Mouse (Mus musculus) left cerebral cortex, adult 2 months (tissue): ENCODE results near the gene Klhl12. TPM values are rescaled to one million over a fixed set of nuclear protein-coding genes. Genes with fewer than 3 reads are reported as not detected.
"Not testable (repeated sequence)": the region's sequence is repeated elsewhere in the genome, so short reads cannot be mapped to it uniquely, and the experiment has no call there.

Source experiments
- DNase-seq, 2 experiments: peaks; one replicate each; pipeline ENCODE4 v3.0.0; 2021 to 2022; ENCODE audit warnings: low spot score in 2 of 2, mixed read lengths in 1 of 2; ENCODE audit errors: extremely low spot score in 1 of 2
- H3K27ac ChIP-seq: fragments of 200-600 bp; 2 replicates; pipeline ENCODE4 v1.8.1; 2022
- H3K4me3 ChIP-seq: fragments of 200-600 bp; 2 replicates; pipeline ENCODE4 v1.8.1; 2022
- CTCF ChIP-seq: fragments of 200-600 bp; IDR thresholded peaks from 2 replicates; pipeline ENCODE4 v1.8.1; 2022; ENCODE audit warnings: antibody characterized with exemption, mild to moderate bottlenecking, moderate library complexity
- intact Hi-C: fragments of 180-260 bp; cut with DNase I; formaldehyde crosslinking; loops from one replicate; pipeline ENCODE4 v1.15.1; 2025
- total RNA-seq, 2 experiments: library from RNA; stranded (reverse); gene quantifications; 2 replicates each; pipeline ENCODE4 v1.2.3; 2021

Gene Klhl12
- total RNA-seq, 2 experiments from 2014 or later: 36.1 to 38.9 TPM

DNA sequence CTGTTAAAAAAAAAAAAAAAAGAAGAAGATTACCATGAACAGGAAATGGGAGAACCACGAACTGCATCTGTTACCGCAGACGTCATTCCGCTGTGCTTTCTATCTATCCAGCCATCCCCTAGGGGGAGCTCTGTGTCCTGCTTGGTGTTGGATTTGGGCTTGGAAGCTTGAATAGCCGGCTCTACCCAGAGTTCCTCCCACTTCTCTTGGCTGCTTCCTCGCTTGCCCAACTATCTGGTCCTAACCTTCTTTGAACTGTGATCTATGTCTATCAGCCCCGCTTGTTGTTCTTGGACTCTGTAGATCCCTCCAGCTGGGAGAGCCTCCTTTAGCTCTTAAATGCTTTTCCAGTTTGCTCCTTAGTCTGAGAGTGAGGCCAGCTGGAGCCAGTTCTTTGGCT lies 63.3 kb downstream of the Klhl12 start:
- H3K27ac ChIP-seq: no peak overlapping the region
- peak; percentile 78 to 80 for DNase-seq
- no peak overlapping the region for H3K4me3 ChIP-seq
- peak; percentile 84 for TF ChIP-seq CTCF
- intact Hi-C loops: loop anchor here (2.0 to 10.0 kb wide), 2 partner anchors 38 to 316 kb away; no protein-coding TSS in a partner anchor

DNA sequence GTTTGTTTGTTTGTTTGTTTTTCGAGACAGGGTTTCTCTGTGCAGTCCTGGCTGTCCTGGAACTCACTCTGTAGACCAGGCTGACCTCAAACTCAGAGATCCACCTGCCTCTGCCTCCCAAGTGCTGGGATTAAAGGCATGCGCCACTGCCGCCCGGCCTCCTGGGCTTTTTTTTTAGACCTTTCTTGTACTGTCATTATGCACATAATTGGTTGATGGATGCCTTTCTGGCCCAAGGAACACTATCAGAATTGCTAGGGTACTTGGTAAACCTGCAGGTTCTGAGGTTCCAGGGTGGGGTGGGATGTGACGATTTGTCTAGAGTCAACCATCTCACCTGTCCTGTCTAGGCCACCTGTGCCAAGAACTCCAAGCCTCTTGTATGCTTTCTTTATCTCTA lies 63.9 kb downstream of the Klhl12 start:
- intact Hi-C loops: loop anchor here (2.0 to 10.0 kb wide), 2 partner anchors 38 to 316 kb away; no protein-coding TSS in a partner anchor
- not testable (repeated sequence) for H3K4me3 ChIP-seq, H3K27ac ChIP-seq, DNase-seq

DNA sequence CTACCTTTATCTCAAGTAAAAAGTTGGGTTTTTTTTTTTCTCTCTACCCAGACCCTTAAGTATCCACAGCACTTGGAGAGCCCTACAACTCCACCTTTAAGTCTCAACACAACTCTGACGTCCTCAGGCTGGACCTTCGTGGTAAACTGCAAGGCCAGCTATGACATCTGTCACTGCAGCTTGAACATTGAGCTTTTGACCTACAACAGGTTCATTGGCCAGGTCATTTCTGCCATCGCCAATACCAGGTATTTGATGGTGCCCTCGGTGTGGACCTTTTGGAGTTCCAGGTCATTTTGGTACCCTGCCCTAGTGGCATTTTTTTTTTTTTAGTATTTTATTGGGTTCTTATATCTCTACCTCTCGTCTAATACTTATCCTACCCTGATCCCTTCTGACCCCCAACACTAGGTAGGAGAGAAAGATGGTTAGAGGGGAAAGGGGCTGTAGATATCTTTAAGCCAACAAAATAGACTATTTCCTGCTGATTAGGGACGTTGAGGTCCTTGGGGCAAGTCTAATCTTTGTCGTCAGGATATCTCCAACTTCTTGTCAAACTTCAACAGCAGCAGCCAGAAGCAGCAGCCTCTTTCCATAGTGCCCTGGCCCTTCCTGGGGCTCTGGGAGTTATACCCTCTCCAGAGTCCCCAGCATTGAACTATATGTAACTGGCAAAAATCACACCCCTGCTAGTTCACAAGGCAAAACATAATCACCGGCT lies 64.8 kb downstream of the Klhl12 start:
- Histone ChIP-seq H3K4me3 (no peak overlapping the region), H3K27ac (no peak overlapping the region)
- DNase-seq: no peak
- no peak for TF ChIP-seq CTCF
- intact Hi-C loops: loop anchor here (5.0 kb wide), 1 partner anchor 72 kb away; no protein-coding TSS in a partner anchor

DNA sequence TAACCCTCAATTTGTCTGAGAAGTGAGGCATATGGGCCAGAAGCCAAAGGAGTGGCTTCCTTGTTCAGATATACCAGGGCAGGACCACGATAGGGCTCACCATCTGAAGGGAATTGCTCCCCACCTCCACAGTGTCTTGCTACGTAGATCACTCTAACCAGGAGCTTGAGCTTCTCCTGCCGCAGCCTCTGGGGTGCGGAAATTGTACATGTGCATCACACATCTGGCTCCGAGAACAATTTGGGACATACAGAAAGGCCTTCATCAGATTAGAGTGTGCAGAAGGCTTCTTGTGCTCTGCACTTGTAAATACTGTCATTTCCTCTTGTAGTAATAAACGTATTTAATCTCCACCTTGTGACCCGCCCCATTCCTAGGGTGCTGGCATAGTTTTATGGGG lies 65.8 kb downstream of the Klhl12 start:
- no peak overlapping the region for H3K27ac ChIP-seq

DNA sequence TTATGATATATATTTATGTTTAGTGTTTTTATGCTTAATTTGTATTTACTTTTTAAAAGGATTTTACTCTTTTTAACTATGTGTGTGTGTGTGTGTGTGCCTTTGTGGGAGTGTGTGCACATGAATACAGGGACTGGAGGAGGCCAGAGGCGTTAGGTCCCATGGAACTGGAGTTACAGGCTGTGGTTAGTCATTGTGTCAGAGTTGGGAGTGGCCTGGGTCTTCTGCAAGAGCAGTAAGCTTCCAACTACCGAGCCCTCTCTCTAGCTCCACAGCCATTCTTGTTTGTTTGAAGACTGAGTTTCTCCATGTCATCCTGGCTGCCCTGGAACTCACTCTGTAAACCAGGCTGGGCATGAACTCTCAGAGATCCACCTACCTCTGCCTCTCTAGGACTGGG lies 67.0 kb downstream of the Klhl12 start:
- H3K4me3 ChIP-seq: no peak overlapping the region
- H3K27ac ChIP-seq: no peak overlapping the region
- intact Hi-C loops: loop anchor here (5.0 kb wide), 1 partner anchor 70 kb away; no protein-coding TSS in a partner anchor
- DNase-seq: no peak
- TF ChIP-seq CTCF: no peak

More for the DNA sequence above, 65.8 kb downstream of the Klhl12 start:
- intact Hi-C loops: loop anchor here (5.0 kb wide), 1 partner anchor 71 kb away; no protein-coding TSS in a partner anchor
- TF ChIP-seq CTCF: no peak
- DNase-seq: no peak
- H3K4me3 ChIP-seq: no peak overlapping the region

DNA sequence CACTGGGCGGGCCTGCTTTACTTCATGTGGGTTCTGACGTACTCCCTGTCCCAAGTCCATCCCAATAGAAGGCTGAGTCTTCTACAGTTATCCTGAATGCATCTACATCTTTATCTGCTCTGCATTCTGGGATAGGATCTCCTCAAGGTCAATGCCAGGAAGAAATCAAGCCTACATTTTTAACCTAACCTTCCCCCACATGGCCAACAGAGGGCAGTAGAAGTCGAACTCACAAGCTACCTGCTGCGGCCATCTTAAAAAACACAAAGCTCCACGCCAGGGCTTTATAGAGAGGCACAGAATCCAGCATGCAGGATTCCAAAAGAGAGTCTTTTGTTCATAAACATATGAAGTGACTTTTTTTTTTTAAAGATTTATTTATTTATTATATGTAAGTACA lies 69.1 kb downstream of the Klhl12 start:
- Histone ChIP-seq H3K4me3 (no peak overlapping the region), H3K27ac (no peak overlapping the region)
- intact Hi-C loops: loop anchor here (5.0 kb wide), 1 partner anchor 68 kb away; no protein-coding TSS in a partner anchor
- no peak for DNase-seq
- TF ChIP-seq CTCF: peak; percentile 43

DNA sequence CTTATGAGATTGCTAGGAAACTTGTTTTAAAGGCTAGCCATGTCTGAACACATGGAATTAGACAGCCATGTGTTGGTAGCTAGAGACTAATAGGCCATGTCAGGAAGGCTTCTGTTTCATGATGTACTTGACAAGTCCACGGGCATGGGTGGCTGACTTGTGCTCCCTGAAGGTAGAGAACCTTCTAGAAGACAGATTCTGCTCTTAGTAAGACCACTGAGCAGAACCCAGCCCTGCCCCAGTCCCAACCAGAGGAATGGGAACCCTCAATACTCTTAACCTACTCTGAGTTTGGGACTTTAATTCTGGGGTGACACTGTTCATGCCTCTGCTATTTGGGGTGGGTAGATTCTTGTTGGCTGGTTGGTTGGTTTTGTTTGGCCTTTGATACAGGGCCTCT lies 69.7 kb downstream of the Klhl12 start:
- no peak overlapping the region for H3K27ac ChIP-seq
- TF ChIP-seq CTCF: no peak
- no peak for DNase-seq
- no peak overlapping the region for H3K4me3 ChIP-seq
- intact Hi-C loops: no loop called here

DNA sequence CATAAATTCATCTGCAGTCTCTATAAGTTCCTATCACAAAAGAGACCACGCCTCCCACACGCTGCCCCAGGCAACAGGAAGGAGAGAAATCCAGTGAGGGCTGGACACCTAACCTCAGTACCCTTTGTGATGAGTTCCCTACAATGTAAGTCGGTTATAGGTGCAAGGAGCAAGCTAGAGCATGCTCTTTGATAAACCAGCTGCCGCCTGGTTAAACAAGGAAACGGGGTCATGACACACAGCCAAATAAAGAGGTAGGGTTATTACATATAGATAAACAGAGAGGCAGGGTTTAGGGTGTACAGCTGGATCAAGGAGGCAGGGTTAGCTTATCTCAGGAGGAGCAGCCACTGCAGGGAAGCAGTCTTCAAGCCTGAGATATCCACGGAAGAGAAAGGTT lies 71.4 kb downstream of the Klhl12 start:
- Histone ChIP-seq H3K4me3 (no peak overlapping the region), H3K27ac (no peak overlapping the region)
- intact Hi-C loops: no loop called here
- TF ChIP-seq CTCF: no peak
- DNase-seq: no peak

DNA sequence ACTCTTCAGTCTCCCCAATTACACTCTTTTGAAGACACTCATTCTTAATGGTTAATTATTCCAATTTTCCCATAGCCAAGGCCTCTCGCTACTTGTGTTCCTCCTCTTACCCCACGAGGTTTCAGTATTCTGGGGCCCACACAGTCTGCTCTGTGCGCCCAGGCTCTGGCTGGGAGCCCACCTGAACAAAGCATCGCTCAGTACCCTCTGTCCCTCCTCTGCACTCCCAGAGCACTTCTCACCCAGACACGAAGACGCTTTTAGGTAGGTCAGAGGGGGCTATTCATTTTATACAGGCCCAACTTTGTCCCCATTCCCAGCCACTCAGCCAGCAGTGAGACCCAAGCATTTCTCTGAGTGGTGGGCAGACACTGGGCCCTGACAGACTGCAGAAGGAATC lies 75.3 kb downstream of the Klhl12 start:
- peak; percentile 14 to 42 for DNase-seq
- no peak for TF ChIP-seq CTCF
- H3K4me3 ChIP-seq: no peak overlapping the region
- no peak overlapping the region; the same call in 1 of the 2 replicates for H3K27ac ChIP-seq
- intact Hi-C loops: loop anchor here (10.0 kb wide), 1 partner anchor 214 kb away; no protein-coding TSS in a partner anchor

DNA sequence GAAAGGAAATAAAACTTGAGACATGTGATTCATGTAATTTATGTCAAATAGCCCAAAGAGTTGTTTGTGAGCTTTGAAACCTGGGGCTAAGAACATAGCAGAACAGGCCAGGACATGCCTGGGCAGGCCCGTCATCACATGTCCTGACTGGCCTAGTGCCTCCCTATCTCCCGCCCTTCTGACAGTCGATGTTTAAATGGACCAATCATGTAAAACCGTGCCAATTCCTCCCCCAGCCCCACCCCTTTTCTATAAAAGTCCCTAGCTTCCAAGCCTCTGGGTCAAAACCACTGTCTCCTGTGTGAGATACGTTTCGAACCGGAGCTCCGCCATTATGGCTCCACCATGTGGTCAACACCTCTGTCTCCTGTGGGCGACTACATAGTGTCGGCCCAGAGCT lies 78.4 kb downstream of the Klhl12 start:
- intact Hi-C loops: loop anchor here (10.0 kb wide), 1 partner anchor 211 kb away; no protein-coding TSS in a partner anchor
- not testable (repeated sequence) for H3K27ac ChIP-seq, H3K4me3 ChIP-seq, DNase-seq

DNA sequence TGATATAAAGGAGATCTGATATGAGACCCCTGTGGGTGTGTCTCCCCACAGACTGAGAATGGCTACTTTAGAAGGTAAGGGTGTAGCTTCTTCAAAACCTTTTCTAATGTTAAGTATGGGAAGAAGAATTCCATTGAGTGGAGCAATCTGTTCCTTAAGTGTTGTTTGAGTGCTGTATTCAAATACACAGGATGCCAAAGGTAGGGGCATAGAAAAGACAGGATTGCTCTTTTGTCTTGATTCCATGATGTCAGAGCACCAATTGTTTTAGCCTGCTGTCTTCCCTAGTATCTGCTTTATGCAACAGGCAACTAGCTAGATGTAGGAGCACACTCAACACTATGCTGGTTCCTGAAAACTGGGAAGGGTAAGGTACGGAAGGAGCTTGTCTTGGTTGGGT lies 79.7 kb downstream of the Klhl12 start:
- no peak overlapping the region for H3K27ac ChIP-seq
- DNase-seq: no peak
- no peak for TF ChIP-seq CTCF
- intact Hi-C loops: loop anchor here (10.0 kb wide), 1 partner anchor 210 kb away; no protein-coding TSS in a partner anchor
- no peak overlapping the region for H3K4me3 ChIP-seq

DNA sequence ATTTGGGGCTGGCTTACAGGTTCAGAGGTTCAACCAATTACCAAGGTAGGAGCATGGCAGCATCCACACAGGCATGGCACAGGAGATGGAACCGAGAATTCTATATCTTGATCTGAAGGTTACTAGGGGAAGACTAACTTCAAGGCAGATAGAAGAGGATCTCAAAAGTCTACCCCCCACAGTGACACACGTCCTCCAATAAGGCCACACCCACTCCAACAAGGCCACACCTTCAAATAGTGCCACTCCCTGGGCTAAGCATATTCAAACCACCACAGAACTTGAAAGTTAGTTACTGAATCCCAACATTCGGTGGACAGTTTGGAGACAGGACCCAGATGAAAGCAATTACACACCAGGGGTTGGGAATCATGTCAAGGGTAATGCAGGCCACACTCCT lies 80.2 kb downstream of the Klhl12 start:
- Histone ChIP-seq H3K4me3 (no peak overlapping the region), H3K27ac (no peak overlapping the region)
- no peak for TF ChIP-seq CTCF
- no peak for DNase-seq
- intact Hi-C loops: loop anchor here (10.0 kb wide), 1 partner anchor 209 kb away; no protein-coding TSS in a partner anchor

DNA sequence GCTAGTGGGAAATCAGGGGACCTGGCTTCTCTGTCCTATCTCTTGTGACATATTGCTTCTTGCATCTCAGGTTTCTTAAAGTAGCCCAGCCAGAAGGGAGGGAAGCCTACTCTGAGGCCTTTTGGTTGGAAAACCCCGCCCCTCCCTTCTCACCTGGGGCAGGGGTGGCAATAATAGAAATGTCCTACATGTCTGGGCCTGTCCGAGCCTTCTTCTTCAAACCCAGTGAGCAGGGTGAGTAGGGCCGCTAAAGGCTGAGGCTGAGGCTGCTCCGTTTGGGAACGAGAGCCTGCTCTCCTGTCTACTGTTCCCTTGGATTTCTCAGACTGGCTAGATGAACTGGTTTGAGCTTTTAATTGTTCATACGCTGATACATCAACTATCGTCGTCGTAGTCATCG lies 85.3 kb downstream of the Klhl12 start:
- no peak for TF ChIP-seq CTCF
- Histone ChIP-seq H3K4me3 (no peak overlapping the region), H3K27ac (no peak overlapping the region)
- intact Hi-C loops: no loop called here
- no peak for DNase-seq

Other genes with a start within 250 kb of the Klhl12 start
- gene Adora1, start 220.1 kb upstream of the Klhl12 start, total RNA-seq: 100 to 1,000 TPM; 180 to 188 TPM
- gene Myog, start 165.5 kb upstream of the Klhl12 start, total RNA-seq: not detected
- 10 to 100 TPM; 50.7 to 50.8 TPM for gene Ppfia4, start 122.6 kb upstream of the Klhl12 start, total RNA-seq
- gene Tmem183a, start 93.6 kb upstream of the Klhl12 start, total RNA-seq: 10 to 100 TPM; 57.2 to 70.8 TPM
- gene 4933406M09Rik, start 69.6 kb upstream of the Klhl12 start, total RNA-seq: not detected
- 10 to 100 TPM; 20.3 to 23.3 TPM for gene Cyb5r1, start 50.0 kb upstream of the Klhl12 start, total RNA-seq
- 10 to 100 TPM; 55.9 to 58.2 TPM for gene Adipor1, start 40.2 kb upstream of the Klhl12 start, total RNA-seq
- gene Rabif, start 39.1 kb downstream of the Klhl12 start, total RNA-seq: 10 to 100 TPM; 25.8 to 28.6 TPM
- not detected for gene Mgat4e, start 94.2 kb downstream of the Klhl12 start, total RNA-seq
- 10 to 100 TPM; 70.5 to 71.0 TPM for gene Kdm5b, start 104.6 kb downstream of the Klhl12 start, total RNA-seq
- 10 to 100 TPM; 57.7 to 62.5 TPM for gene Syt2, start 191.1 kb downstream of the Klhl12 start, total RNA-seq